Mouse (Mus musculus) thymus, adult 18-20 months (tissue): Measurements from ENCODE around the gene Lta.

Experiments used
- DNase-seq, 2 experiments: peaks; one replicate each; pipeline ENCODE4 v3.0.0; 2022; ENCODE audit warnings: mixed read lengths in 2 of 2

Lta gene

DNA sequence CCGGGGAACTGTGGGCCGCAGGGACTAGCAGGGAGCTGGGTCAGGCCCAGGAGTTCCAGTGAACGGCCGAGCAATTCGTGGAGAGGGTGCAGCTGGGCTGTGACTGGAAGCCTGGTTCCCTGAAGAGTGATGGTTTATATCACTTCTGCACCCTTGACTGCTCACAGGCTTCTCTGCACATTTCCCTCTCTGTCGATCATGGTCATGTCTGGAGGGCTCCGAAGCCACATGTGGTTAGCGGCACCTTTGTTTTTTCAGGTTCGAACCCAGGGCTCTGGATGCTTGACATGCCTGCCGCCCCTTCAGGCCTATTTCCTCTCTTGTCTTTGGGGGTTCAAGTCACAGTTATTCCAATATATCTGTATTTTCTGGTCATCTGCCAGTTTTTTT lies 224 bp upstream of the Lta start:
- DNase-seq: no peak

DNA sequence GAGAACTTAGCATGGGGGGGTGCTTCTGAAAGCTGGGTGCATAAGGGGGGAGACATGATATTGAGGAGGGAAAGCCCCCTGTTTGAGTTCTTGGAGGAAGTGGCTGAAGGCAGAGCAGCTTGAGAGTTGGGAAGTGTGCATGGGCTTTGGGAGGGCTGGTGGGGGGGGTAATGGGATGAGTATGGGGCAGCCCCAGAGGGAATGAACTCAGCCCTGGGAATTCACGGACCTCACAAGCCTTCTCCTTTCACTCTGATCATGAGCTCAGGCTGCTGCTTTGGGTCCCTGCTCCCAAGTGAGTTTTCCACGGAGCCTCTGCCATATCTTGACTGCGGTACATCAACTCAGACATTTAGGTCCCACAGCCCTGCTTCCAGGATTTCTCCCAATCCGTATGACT lies 2.7 kb downstream of the Lta start:
- no peak for DNase-seq

DNA sequence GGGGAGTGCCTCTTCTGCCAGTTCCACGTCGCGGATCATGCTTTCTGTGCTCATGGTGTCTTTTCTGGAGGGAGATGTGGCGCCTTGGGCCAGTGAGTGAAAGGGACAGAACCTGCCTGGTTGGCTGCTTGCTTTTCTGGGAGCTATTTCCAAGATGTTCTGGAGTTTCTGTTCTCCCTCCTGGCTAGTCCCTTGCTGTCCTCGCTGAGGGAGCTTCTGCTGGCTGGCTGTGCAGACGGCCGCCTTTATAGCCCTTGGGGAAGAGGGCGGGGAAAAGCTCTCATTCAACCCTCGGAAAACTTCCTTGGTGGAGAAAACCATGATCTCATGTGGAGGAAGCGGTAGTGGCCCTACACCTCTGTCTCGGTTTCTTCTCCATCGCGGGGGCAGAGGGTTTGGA lies 3.4 kb downstream of the Lta start, which contains the start of gene Tnf:
Gene Tnf, minus strand, starts transcription at position 221 of the 400 bp plus-strand sequence.
- peak in 1 of 2 experiments; percentile 38 for DNase-seq

DNA sequence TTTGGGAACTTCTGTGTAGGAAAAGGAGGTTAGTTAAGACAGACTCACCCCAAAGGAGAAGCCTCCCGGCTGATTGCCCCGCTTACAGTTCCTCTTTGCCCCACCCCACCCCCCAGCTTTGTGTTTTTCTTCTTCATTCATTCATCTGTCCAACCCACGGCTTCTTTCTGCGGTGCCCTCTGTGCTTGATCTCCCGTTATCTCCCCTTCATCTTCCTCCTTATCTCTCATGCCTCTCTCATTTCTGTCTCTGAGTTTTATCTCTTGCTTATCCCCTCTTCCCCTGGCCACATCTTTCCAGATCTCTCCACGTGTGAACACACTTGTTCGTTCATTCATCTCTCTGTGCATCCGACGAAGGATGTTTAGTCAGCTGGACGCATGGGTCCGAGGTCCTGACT lies 4.0 kb downstream of the Lta start:
- no peak for DNase-seq

DNA sequence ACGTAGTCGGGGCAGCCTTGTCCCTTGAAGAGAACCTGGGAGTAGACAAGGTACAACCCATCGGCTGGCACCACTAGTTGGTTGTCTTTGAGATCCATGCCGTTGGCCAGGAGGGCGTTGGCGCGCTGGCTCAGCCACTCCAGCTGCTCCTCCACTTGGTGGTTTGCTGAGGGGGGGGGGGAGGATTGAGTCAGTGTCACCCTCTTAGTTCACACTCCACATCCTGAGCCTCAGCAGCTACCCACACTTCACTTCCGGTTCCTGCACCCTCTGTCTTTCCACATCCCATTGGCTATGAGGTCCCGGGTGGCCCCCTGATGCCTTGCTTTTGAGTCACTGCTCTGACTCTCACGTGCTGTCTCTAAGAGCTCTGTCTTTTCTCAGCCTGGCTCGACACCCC lies 4.8 kb downstream of the Lta start:
- DNase-seq: peak; percentile 74 to 87

DNA sequence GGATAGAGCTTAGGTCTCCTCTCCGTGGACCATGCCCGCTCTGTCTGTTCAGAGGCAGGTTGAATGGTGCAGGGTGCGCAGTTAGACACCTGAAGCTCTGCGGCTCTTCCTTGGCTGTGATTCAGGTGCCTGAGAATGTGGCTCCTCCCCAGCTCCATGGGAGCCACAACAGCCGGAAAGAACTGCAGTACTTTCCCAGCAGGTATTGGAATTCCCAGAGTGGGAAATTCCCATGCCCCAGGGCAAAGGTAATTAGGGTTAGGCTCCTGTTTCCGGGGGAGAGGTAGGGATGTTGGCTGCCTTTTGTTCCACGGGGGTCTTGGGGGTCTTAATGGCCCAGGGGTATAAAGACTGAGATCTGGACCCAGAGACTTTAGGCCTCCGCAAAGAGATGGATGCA lies 6.2 kb downstream of the Lta start:
- DNase-seq: no peak

DNA sequence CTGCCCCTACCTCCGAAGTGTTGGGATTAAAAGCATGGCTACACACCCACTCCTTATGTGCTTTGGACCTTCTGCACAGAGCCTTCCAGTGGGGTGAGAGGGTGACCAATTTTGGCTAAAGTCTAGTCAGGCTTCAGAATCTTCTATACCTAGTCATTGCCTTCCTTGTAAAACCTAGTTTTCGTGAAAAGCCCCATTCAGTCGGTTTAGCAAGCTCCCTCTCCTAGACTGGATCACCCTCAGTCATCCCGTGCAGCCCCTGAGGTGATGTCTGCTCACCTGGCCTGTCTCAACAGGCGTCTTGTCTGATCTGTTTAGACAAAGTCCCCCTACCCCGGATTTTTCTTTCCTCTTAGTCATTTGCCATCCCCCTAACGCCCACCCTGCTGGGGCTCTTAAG lies 7.1 kb downstream of the Lta start:
- no peak for DNase-seq

DNA sequence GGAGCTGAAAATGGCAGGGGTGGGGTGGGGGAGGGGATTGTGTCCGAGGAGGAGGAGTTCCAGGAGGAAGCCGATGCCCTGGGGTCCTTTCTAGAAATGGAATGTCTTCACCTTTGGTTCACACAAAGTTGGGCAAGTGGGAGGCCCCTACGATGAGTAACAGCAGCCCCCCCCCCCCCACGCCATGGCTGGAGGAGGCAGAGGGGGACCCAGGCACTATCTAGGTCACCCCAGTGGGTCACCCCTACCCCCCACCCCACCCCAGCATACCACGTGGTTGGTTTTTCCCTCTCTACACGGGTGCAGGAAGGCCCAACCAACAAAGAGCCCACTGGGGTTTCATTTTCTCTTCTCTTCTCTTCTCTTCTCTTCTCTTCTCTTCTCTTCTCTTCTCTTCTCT lies 8.0 kb downstream of the Lta start:
- DNase-seq: no peak

DNA sequence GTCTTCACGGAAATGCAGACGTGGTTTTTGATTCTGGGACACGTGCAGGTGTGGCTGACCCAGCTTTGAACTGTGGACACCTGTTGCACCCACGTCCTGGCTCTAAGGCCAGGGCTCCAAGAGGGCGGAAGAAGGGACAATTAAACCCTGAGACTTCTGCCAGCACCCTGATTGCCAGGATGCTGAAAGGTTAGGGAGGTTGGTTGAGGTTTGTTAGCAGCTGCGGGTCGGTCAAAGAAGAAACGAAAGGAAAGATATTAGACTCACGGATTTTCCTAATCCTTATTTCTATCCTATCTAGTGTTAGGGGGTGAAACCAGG lies 8.9 kb downstream of the Lta start:
- DNase-seq: peak in 1 of 2 experiments; percentile 51

DNA sequence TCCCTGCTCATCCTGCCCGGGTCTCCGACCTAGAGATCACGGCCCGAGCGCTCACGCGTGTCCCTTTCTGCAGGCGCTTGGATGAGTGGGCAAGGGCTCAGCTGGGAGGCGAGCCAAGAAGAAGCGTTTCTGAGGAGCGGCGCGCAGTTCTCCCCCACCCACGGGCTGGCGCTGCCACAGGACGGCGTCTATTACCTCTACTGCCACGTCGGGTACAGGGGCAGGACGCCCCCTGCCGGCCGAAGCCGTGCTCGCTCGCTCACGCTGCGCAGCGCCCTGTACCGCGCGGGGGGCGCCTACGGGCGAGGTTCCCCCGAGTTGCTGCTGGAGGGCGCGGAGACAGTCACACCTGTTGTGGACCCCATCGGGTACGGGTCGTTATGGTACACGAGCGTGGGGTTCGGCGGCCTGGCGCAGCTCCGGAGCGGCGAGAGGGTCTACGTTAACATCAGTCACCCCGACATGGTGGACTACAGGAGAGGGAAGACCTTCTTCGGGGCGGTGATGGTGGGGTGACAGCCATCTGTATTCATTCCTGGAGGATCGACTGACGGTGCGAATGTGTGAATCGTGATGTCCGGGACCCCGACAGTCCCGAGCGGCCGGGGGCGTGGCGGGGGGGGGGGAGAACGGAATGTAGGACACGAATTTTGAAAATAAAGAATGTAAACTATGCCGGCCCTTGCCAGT lies 9.4 kb downstream of the Lta start:
- peak; percentile 93 to 94 for DNase-seq

DNA sequence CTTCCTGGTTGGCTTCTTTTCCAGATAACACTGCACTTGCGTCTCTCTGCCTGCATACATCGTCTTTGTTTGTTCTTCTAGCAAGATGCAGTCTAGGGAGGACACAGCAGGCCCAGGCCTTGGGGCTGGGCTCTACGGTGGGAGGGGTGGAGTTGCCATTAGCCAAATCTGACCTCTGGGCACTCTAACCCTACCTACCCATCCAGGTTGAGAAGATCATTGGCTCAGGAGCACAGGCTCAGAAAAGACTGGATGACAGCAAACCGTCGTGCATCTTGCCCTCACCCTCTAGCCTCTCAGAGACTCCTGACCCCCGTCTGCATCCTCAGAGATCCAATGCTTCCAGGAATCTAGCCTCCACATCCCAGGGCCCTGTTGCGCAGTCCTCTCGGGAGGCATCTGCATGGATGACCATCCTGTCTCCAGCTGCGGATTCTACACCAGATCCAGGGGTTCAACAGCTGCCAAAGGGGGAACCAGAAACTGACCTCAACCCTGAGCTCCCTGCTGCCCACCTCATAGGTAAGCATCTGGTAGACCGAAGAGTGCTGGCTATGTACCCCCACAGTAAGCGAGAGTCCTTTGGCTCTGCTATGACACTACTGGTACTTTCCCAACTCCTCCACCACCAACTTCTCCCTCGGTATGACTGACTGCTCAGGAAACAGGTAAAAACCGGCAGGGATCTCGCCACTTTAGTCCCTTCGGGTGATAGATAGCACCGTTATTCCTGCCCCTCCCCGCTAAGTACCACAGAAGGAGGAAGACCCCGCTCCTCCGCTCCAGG lies 10.1 kb downstream of the Lta start:
- DNase-seq: peak in 1 of 2 experiments; percentile 52

DNA sequence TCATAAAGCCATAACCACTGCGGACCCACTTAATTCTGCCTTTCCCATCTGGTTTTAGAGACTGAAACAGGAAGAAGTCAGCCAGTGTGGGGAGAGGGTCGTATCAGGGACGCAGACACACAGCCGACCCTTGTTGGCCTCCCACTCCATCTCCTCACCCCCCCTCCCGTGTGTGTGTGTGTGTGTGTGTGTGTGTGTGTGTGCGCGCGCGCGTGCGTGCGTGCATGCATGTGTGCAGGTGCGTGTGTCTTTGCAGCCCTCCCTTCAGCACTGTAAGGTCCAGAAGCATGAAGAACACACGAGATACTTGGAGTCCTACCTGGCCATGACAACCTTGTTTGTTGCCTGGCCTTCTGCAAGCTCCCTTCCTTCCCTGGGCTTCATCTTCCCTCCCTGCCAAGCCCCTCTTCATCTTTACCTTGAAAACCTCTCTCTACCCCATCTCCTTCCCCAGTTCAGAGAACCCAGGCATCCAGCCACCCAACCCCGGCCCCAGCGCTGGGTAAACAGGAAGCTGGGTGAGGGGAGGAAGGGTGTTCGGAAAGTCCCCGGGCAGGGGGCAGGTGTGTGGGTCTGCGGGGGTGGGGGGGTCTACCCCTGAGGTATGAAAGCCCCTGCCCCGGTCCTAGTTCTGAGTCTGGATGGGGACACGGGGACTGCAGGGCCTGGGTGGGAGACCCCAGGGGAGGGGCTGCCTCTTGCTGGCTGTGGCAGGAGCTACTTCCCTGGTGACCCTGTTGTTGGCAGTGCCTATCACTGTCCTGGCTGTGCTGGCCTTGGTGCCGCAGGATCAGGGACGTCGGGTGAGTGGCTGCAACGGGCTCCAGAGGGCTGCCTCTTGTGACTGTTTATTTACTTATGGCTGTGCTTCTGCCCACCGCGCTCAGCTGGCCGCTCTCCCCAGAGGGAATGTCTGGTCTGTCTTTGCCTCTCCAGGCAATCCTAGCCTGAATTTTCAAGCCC lies 11.0 kb downstream of the Lta start, which contains the start of gene Ltb:
Gene Ltb, plus strand, starts transcription at position 559 of the 963 bp plus-strand sequence.
- DNase-seq: peak; percentile 87 to 93

DNA sequence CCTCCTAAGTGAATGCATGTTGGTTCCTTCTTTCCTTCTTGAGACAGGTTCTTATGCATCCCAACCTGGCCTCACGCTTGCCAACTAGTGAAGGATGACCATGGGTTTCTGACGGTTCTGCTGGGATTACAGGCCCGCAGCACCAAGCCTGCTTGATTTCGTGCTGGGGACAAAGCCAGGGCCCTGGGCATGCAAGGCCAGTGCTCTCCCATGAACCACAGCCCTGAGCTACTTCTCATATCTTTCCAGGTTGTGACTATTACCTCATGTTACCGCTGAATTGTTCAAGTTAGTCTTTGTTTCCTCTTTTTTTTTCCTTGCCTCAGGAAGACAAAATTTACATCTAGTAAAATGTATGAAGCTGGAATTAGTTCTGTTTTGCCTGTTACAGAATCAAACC lies 12.2 kb downstream of the Lta start:
- DNase-seq: no peak

DNA sequence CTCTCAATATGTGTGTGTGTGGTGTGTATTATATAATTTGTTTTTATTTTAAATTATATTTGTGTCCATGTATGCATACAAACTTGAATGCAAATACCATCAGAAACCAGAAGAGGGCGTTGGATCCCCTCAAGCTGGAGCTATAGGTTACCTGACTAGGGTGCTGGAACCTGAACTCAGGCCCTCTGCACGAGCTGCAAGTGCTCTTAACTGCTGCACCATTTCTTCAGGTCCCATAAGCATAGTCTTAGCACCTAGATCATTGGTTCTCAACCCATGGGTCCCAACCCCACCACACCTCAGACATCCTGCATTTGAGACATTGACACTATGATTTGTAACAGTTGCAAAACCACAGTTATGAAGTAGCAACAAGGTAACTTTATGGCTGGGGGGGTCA lies 13.4 kb downstream of the Lta start:
- no peak for DNase-seq

DNA sequence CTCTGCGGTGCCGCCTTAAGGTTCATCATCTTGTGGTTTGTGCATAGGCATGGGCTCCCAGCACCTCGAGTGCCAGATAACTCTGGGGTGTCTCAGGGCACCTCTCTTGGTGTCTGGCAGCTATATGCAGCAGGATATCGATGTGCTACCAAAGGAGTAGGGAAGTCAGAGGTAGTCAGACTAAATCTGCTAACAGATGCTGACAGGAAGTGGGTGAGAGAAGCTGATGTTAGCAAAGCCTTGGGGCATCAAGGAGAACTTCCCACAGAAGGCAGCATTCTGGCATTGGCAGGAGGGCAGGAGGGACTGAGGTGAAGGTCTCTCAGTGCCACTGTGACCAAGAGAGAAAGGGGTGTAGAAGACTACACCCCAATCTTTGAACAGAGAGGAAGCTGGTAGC lies 15.1 kb downstream of the Lta start:
- DNase-seq: peak; percentile 27 to 68

DNA sequence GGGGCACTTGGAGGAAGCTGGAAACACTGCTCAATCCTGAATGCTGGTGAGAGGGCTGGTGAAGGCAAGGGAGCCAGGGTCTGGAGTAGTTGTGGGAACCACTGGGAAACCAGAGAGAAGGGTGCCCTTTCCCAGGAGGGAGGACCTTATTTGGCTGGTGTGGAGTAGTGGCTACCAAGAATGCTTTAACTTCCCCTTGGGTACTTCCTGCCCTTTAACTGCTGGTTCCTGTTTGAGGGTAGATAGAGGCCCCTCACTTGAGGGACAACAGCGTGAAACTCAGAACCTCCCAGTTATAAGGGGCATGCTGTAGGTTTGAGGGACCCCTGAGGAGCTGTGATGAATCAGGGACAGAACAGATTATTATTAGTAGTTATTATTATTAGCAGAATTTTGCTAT lies 16.0 kb downstream of the Lta start:
- DNase-seq: no peak

DNA sequence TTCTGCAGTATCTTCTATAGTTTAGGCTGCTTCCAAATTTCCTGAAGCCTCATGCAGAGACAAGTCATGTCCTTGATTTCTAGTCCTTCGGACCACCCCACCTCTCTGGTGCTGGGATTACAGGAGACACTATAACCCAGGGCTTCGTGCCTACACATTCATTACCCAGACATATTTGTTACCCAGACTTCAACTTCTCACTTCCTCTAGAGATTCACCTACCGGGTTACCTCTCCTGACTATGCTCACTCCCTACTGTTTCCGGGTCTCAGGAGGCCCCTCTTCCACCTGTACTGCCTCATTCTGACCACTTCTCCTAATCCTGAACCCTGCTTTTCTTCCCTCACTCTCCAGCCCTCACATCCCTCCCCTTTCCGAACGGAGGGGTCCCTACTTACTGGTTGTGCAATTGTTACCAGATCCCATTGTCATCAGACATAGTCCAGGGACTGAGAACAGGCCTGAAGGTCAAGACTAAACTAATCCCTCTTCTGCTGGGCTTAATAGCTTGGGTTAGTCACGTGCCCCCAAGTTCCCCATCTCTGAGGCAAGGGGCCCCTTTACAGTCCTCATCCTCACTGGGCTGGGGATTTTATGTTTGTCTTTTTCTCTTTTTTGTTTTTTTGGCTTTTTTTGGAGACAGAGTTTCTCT lies 17.1 kb downstream of the Lta start, which contains the start of gene Lst1:
Gene Lst1, minus strand, starts transcription at position 481 of the 652 bp plus-strand sequence.
- DNase-seq: no peak

DNA sequence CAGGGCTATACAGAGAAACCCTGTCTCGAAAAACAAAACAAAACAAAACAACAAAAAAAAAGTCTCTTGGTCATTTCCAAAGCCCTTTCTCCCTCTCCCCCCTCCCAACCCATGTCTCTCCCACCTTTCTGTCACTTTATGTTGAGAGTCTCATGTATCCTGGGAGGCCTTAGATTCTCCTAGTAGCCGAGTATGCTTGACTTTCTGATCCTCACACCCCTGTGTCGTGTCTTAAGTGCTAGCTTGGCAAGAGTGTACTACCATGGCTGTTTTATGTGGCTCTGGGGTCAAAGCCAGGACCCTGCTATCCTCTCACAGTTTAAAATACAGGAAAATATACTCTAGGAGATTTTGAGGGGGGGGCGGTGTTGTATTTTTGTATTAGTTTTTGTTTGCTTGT lies 17.8 kb downstream of the Lta start:
- no peak for DNase-seq

DNA sequence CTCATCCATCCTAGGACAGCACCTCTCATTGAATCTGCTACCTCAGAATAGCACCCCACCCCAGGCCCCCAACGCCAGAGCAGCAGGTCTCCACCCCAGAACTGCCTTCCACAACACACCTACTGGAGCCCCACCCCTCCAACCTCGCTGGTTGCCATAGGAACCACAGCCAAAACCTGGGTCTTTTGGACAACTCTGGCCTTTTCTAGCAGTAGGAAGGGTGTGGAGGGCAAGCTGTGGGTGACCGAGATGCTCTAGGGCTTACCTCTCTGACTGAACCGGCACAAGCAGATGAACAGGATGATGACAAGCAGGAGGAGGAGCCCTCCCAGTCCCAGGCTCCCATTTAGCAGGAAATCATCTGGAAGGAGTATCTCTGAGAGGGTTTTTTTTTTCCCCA lies 18.5 kb downstream of the Lta start:
- peak; percentile 47 to 79 for DNase-seq

DNA sequence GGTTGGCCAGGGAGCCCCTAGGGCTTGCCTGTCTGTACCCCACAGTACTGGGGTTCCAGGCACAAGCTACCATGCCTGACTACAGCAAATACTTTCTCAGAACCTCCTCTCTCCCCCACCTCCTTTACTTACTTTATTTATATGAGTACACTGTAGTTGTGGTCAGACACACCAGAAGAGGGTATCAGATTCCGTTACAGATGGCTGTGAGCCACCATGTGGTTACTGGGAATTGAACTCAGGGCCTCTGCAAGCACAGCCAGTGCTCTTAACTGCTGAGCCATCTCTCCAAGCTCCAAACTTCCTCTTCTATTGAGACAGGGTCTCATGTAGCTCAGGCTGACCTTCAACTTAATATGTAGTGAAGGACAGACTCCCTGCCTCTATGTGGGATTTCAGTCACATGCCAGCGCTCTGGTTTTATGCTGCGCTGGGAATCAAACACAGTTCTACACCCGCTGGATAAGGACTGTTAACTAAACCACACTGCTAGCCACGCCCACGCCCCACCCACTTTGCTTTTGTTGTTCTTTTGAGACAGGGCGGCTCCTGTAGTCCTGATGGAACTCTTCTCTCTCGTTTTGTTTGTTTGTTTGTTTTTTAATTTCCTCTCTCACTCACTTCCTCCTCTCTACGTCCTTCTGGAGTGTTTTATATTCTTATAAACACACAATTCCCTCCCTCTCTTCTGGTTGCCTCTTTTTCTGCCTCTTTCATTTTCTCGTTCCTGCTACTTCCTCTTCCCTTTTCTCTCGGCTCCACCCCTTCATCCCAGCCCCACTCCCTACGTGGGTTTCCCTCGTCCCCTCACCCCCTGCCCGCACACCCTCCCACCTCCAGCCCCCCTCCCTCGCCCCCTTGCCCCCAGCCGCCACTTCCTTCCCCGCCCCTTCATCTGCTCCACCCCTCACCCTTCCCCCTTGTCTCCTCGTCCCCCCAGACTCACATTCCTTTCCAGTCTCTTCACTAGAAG lies 19.2 kb downstream of the Lta start:
- peak; percentile 74 to 85 for DNase-seq

DNA sequence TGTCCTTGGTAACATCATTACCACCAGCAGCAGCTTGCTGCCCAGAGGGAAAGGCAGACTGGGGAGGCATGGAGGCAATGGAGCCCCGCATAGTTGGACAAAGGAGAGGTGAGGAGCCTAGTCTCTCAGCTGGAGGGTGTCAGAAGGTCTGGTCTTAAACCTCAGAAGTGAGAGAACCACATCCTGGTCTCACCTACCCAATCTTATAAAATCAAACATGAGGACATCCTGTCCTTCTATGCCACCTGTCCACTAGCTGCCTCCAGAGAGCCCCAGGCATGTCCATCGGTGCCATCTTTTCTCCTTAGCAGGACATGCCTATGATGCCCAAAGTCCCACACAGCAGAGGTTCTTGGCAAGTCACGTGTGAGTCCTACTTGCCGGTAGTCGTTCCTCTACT lies 25.1 kb downstream of the Lta start:
- no peak for DNase-seq
